Mouse (Mus musculus) midbrain, embryonic 10.5 days (tissue): ENCODE results near the gene Cep89. TPM values are rescaled to one million over a fixed set of nuclear protein-coding genes. Genes with fewer than 3 reads are reported as not detected.

Experiments used
- DNase-seq: peaks from one replicate; pipeline ENCODE4 v3.0.0-alpha.2; 2017; ENCODE audit warnings: low spot score
- H3K27ac ChIP-seq: fragments of 300-500 bp; sonication (generic); replicated peaks from 2 replicates; pipeline ENCODE4 v1.5.1; 2016; ENCODE audit warnings: mild to moderate bottlenecking
- H3K27me3 ChIP-seq: fragments of 300-500 bp; sonication (generic); 2 replicates; pipeline ENCODE4 v1.6.1; 2016; ENCODE audit warnings: low read depth, mild to moderate bottlenecking; ENCODE audit not compliant: poor library complexity, severe bottlenecking
- H3K36me3 ChIP-seq: fragments of 300-500 bp; sonication (generic); 2 replicates; pipeline ENCODE4 v1.6.1; 2016; ENCODE audit warnings: mild to moderate bottlenecking, moderate library complexity
- H3K4me1 ChIP-seq: fragments of 300-500 bp; sonication (generic); 2 replicates; pipeline ENCODE4 v1.6.1; 2016
- H3K4me3 ChIP-seq: fragments of 300-500 bp; sonication (generic); 2 replicates; pipeline ENCODE4 v1.5.1; 2016; ENCODE audit warnings: mild to moderate bottlenecking, moderate library complexity
- H3K9me3 ChIP-seq: fragments of 300-500 bp; sonication (generic); replicated peaks from 2 replicates; pipeline ENCODE4 v1.6.1; 2016; ENCODE audit warnings: mild to moderate bottlenecking
- WGBS: fragments of 180-500 bp; shearing (Covaris S2); methylation state at CpG from one replicate; pipeline ENCODE4 v1.1.7; 2016; 5-methylcytosine and 5-hydroxymethylcytosine counted together
- polyA plus RNA-seq: library from polyadenylated mRNA; unstranded; fragments of >200 nt; fragmentation: Nextera tagmentation; extraction: Ambion mirVana; gene quantifications from 2 replicates; pipeline ENCODE4 v1.2.1, GENCODE M21; 2016

Cep89 gene
- polyA plus RNA-seq, 1 experiment from 2014 or later, result 67.0 TPM

DNA sequence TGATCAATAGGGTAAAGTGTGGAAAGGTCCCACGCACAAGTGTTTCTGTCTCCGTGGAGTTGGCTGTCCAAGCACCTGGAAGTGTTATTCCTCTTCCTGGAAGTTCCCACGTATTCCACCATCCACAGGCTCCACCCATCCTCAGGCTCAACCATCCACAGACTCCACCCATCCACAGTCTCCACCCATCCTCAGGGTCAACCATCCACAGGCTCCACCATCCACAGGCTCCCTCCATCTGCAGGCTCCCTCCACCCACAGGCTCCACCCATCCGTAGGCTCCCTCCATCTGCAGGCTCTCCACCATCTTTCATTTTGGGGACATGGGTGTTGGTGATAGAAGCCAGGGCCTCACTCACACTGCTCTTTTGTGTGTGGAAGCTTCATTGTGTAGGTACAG lies 4.3 kb downstream of the Cep89 start:
- no peak overlapping the region for H3K4me3 ChIP-seq

DNA sequence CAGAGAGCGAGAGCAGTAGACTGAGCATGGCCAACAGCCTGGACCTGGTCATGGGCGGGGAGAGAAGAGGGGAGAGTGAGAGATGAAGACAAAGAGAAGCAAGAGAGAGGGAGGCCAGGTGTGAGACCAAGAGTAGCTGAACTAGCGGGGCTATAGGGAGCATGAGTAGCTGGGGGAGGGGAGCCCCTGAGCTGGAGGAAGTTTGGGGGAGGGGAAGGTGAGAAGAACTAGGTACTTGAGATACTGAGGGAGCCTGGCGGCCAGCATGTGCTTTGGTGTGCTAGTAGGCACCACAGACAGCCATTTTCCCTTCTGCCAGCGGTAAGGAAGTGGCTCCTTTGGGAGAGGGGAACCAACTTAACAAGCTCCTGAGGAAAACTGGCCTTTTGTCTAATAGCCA lies 18.4 kb downstream of the Cep89 start:
- peaks cover 98% of the 10 kb centered on the region for H3K36me3 ChIP-seq
- H3K9me3 ChIP-seq, result no peaks in the 10 kb centered on the region
- 69% methylated on average over 5 of the region's 5 CpGs for WGBS
- no peaks in the 10 kb centered on the region for H3K4me1 ChIP-seq
- no peak overlapping the region for H3K27ac ChIP-seq
- H3K4me3 ChIP-seq, result no peak overlapping the region
- DNase-seq, result no peak
- no peaks in the 10 kb centered on the region for H3K27me3 ChIP-seq

More for the DNA sequence above, 4.3 kb downstream of the Cep89 start:
- Histone ChIP-seq H3K4me1 (peaks cover 14% of the 10 kb centered on the region), H3K27ac (no peak overlapping the region), H3K36me3 (peaks cover 75% of the 10 kb centered on the region), H3K9me3 (no peaks in the 10 kb centered on the region; the same call in 1 of the 2 replicates), H3K27me3 (no peaks in the 10 kb centered on the region)
- 80% methylated on average over 4 of the region's 4 CpGs for WGBS
- DNase-seq, result no peak

DNA sequence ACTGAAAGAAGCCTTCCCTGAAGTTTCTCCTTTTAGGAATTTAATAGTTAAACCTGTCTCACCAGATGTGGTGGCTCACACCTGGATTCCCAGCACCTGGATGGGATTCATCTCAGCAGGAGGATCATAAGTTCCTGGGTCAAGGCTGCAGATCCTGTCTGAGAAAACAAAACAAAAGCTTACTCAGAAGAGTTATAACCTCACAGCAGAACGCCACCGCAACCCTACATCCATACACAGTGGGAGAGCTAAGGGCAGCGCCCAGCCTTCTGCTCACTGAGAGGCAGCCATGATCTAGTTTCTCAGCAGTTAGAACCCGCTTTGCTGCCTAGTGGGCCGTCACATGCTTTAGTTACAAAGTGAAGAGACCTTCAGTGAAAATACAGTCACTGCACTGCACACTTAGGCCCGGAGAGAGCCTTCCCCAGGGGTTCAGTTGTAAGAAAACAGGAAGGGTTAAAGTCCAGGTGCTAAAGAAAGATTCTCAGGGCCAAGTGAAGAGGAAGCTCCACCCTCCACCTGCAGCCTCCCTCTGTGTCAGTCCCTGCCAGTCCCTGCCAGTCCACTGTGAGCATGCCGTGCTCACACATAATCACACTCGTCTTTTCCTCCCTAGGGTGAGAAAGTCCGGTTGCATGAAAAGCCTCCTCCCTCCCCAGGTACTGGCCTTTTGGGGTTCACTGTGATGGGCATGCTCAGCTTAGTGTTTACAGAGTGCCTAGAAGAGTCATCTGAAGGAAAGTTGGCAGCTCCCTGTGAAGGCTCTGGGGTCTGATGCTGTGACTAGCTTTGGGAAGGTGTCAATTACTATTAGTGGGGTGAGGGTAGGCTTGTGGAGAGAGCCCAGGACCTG lies 19.2 kb downstream of the Cep89 start:
- no peak for DNase-seq
- Histone ChIP-seq H3K4me3 (no peak overlapping the region), H3K4me1 (no peaks in the 10 kb centered on the region), H3K36me3 (peaks cover 98% of the 10 kb centered on the region), H3K9me3 (no peaks in the 10 kb centered on the region), H3K27ac (no peak overlapping the region), H3K27me3 (no peaks in the 10 kb centered on the region)
- 82% methylated on average over 9 of the region's 9 CpGs for WGBS

DNA sequence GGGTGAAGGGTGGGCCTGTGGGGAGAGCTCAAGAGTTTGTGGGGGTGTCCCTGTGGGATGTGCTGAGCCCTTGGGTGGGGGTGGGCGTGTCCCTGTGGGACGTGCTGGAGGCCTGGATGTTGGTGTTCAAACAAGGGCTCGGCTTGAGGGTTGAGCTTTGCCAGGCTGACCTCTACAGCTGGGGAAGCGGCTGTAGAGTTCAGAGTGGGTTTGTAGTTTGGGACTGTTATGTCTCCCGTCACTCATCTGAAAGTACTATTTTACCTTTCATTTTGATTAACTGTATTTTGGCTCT lies 19.8 kb downstream of the Cep89 start:
- DNase-seq, result no peak
- Histone ChIP-seq H3K9me3 (no peaks in the 10 kb centered on the region), H3K4me1 (no peaks in the 10 kb centered on the region), H3K27ac (no peak overlapping the region), H3K27me3 (no peaks in the 10 kb centered on the region), H3K36me3 (peaks cover 99% of the 10 kb centered on the region), H3K4me3 (no peak overlapping the region)
- 88% methylated on average over 5 of the region's 5 CpGs for WGBS

DNA sequence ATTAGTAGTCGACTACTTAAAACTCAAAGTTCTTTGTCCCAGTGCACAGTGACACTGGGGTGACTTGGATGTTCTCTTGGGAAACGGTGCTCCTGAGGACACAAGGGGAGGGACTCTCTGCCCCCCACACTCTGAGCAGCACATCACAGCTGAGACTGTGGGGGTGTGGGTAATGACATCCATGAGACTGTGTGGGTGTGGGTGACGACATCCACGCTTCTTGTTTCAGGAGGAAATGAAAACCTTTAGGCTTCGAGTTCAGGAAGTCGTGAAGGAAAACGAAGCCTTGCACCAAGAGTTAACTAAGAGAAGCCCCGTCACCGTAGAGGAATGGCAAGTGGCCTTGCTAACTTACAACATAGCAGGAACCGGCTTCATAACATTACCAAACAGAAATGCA lies 26.2 kb downstream of the Cep89 start:
- H3K9me3 ChIP-seq, result no peaks in the 10 kb centered on the region
- no peak overlapping the region for H3K27ac ChIP-seq
- 94% methylated on average over 10 of the region's 10 CpGs for WGBS
- no peaks in the 10 kb centered on the region for H3K4me1 ChIP-seq
- no peak for DNase-seq
- H3K4me3 ChIP-seq, result no peak overlapping the region
- no peaks in the 10 kb centered on the region for H3K27me3 ChIP-seq
- H3K36me3 ChIP-seq, result peaks cover 91% of the 10 kb centered on the region

DNA sequence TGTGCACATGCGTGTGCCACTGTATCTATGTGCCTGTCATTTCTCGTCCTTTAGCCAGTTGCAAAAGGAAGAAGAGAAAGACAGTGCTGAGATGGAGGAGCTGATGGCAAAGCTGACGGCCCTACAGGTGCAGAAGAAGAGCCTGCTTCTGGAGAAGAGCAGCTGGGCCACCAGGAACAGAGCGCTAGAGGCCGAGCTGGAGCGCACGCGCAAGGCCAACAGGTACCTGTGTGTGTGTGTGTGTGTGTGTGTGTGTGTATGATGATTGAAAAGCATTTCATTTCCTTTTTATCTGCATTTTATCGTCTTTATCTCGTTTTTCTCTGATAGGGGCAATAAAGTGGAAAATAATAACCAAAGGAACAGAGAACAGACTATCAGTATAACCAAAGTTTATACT lies 31.3 kb downstream of the Cep89 start:
- no peak overlapping the region for H3K27ac ChIP-seq
- DNase-seq, result no peak
- peaks cover 90% of the 10 kb centered on the region for H3K36me3 ChIP-seq
- no peaks in the 10 kb centered on the region for H3K27me3 ChIP-seq
- no peaks in the 10 kb centered on the region for H3K4me1 ChIP-seq
- 93% methylated on average over 10 of the region's 10 CpGs for WGBS
- H3K9me3 ChIP-seq, result no peaks in the 10 kb centered on the region
- H3K4me3 ChIP-seq, result no peak overlapping the region

DNA sequence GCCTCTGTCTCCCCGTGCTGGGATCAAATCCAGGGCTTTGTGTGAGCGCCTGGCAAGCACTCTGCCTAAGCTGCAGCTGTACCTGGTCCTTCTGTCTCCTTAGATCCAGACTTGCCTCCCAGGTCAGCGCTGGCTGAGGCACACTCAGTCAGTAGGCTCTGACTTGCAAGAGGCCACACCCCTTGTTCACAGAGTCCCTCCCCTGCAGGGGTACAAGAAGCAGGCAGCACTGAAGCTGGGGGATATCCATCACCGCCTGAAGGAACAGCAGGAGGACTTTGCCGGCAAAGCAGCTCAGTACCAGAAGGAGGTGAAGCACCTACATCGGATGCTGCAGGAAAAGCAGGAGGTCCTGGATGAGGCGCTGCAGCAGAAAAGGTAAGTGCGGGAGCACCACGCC lies 38.4 kb downstream of the Cep89 start:
- peaks cover 10% of the 10 kb centered on the region for H3K4me1 ChIP-seq
- no peaks in the 10 kb centered on the region for H3K9me3 ChIP-seq
- no peak overlapping the region for H3K4me3 ChIP-seq
- WGBS, result 78% methylated on average over 9 of the region's 9 CpGs
- peaks cover 100% of the 10 kb centered on the region for H3K36me3 ChIP-seq
- H3K27ac ChIP-seq, result no peak overlapping the region
- no peak for DNase-seq
- no peaks in the 10 kb centered on the region for H3K27me3 ChIP-seq

DNA sequence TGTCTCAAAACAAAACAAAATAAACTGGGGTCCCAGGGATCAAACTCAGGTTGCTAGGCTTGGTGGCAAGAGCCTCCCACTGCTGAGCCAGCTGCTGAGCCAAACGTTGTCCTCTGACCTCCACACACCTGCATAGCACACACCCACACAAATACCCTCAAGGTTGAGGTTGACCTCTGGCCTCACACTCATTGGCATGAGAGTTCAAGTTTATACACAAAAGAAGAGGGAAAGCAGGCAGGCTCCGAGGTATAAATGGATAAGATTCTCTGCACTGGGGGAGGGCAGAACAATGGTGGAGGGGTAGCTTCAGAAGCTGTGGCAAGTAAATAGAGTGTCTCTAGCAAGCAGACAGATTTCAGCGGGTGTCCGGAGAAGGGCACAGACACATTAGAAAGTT lies 50.7 kb downstream of the Cep89 start:
- H3K36me3 ChIP-seq, result no peaks in the 10 kb centered on the region
- peaks cover 15% of the 10 kb centered on the region for H3K4me1 ChIP-seq
- DNase-seq, result no peak
- no peak overlapping the region for H3K4me3 ChIP-seq
- no peaks in the 10 kb centered on the region for H3K9me3 ChIP-seq
- WGBS, result 41% methylated on average over 4 of the region's 4 CpGs
- H3K27ac ChIP-seq, result 0 out of 2 replicates have a peak overlapping the region, but pooled peaks have one; percentile 3
- H3K27me3 ChIP-seq, result no peaks in the 10 kb centered on the region

DNA sequence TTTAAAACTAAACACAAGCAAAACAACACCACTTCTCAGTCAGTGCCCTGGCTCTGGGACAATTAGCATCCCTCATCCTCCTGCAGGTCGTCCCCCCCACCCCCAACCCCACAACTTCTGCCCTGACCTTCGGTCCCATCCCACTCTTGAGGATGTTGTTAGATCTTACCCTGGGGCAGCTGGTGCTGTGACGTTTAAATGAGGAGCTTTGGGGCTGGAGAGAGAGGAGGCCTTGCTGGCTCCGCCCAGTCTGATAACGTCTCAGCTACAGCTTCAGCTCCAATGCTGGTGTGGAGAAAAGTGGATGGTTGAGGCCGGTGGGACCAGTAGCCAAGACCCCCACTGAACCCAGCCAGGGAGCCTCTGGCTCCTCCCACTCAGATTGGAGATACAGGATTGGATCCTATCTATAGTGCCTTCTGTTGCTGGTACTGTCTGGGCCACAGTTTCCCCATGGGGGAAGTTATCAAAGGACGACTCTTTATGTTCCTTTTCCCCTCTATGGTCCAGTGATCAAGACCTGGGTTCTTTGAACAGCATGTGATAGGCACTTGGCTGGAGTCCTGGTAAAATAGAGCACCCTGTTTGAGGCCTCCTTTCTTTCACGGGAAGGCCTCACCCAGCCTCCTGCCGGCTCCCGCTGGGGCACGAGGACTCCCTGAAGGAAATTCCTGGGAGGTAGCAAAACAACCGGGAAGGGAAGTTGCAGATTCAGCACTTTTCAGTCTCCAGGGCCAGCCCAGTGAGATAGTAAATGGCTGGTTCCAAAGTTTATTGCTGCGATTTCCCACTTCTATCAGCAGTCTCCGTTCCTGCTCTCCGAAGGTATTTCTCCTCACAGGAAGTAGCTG lies 51.4 kb downstream of the Cep89 start, which contains the start of gene Slc7a9:
Gene Slc7a9 (plus strand): TSS at position 801 of the 851 bp plus-strand sequence.
- no peak within 1 kb of the TSS for H3K4me3 ChIP-seq
- H3K27me3 ChIP-seq, result no peaks in the 10 kb centered on the region
- peak within 1 kb of the TSS; percentile 3; the same call in 1 of the 2 replicates for H3K27ac ChIP-seq
- H3K4me1 ChIP-seq, result peaks cover 15% of the 10 kb centered on the region
- 28% methylated on average over 15 of the region's 15 CpGs for WGBS
- H3K9me3 ChIP-seq, result no peaks in the 10 kb centered on the region
- DNase-seq, result peak; percentile 19
- H3K36me3 ChIP-seq, result no peaks in the 10 kb centered on the region

DNA sequence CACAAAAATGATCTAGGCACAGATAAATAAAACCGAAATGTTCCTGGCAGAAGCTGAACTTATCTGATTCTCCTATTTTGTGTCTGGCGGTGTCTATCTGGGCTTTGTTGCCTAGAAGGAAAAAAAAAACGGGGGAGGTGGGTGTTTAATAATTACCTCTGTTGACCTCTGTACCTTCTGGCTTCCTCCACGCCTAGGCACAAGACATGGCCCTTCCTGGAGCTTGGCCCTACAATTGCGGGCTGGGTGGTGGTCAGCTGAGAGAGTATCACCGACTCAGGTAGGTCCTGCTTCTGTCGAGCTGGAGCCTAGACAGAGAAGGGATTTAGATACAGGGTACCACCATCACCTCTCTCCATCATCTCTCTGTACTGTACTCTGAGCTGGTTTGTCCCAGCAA lies 52.0 kb downstream of the Cep89 start:
- peaks cover 15% of the 10 kb centered on the region for H3K4me1 ChIP-seq
- 83% methylated on average over 7 of the region's 7 CpGs for WGBS
- H3K9me3 ChIP-seq, result no peaks in the 10 kb centered on the region
- H3K4me3 ChIP-seq, result no peak overlapping the region
- H3K27ac ChIP-seq, result no peak overlapping the region
- no peak for DNase-seq
- no peaks in the 10 kb centered on the region for H3K27me3 ChIP-seq
- H3K36me3 ChIP-seq, result no peaks in the 10 kb centered on the region

DNA sequence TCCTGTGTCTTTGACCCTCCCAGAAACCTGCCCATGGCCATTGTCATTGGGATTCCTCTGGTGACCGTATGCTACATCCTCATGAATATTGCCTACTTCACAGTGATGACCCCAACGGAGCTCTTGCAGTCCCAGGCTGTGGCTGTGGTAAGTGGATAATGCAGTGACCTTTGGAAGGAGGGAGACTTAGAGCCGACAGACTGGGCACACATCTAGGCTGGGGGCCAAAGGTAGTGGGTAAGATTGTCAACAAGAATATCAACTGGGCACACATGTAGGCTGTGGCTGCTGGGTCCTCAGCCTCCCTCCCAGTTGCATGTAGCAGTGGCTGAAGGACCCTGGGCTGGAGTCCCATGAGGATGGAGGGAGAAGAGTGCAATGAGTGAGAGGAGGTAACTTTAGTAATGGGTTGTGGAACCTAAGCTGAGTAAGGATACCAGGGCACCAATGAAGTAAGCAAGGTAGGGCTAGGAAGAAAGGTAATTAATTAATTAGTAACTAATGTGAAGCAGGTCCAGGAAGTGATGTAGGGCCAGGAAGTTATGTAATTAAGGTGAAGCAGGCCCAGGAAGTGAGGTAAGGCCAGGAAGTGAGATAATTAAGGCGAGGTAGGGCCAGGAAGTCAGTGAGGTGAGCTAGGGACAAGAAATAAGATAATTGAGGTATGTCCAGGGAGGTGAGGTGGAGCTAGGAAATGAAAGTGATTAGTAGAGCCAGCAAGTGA lies 59.4 kb downstream of the Cep89 start:
- WGBS, result 83% methylated on average over 4 of the region's 4 CpGs
- no peaks in the 10 kb centered on the region for H3K9me3 ChIP-seq
- no peak for DNase-seq

DNA sequence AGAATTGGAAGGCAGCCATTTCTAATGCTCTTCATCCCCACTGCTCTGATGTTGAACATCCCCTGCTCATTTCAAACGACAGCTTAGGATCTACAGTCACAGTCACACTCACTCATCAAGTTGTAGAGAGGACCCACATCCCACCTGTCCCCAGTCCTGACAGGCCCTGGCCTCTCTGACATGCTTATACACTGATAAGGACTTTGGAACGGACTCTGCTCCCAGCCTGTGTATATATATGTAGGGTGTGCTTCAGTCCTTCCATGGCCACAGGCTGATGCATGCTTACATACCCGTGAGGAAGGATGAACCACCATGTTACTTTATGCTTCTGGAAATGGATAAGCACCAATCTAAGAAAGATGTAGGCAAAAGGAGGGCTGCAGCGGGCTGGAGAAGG lies 64.1 kb downstream of the Cep89 start:
- H3K27me3 ChIP-seq, result no peaks in the 10 kb centered on the region
- H3K36me3 ChIP-seq, result no peaks in the 10 kb centered on the region
- H3K4me1 ChIP-seq, result no peaks in the 10 kb centered on the region
- no peak overlapping the region for H3K27ac ChIP-seq
- H3K9me3 ChIP-seq, result no peaks in the 10 kb centered on the region
- 85% methylated on average over 4 of the region's 4 CpGs for WGBS
- no peak overlapping the region for H3K4me3 ChIP-seq
- DNase-seq, result no peak

More for the DNA sequence above, 59.4 kb downstream of the Cep89 start:
- no peaks in the 10 kb centered on the region for H3K4me1 ChIP-seq
- H3K27ac ChIP-seq, result no peak overlapping the region
- H3K4me3 ChIP-seq, result no peak overlapping the region
- no peaks in the 10 kb centered on the region for H3K36me3 ChIP-seq
- H3K27me3 ChIP-seq, result no peaks in the 10 kb centered on the region
